Mouse (Mus musculus) A20 (cell line): ENCODE measurements around the gene Fam133b.
"Not testable (repeated sequence)": the region's sequence is repeated elsewhere in the genome, so short reads cannot be mapped to it uniquely, and the experiment has no call there.

Experiments used
- DNase-seq: peaks from one replicate; pipeline ENCODE4 v3.0.0-alpha.2; 2011; ENCODE audit warnings: low read depth, low spot score

Fam133b gene

DNA sequence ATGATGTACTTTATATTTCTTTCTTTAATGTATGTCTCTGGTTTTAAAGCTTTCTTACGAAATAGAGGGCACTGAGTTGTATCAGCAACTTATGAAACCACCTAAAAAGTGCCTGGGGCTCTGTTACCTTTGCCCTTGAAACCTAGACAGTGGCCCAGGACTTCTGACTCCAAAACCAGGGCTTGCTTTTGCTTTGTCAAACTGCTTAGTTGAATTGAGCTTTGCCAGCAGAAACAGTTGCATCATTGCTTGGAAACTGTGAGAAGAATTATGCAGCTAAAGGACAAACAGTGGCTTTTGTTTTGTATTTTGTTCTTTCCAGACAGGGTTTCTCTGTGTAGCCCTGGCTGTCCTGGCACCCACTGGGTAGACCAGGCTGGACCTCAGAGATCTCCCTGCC lies 56.7 kb downstream of the Fam133b start:
- no peak for DNase-seq

- DNase-seq, result no peak
These were observed 57.2 kb downstream of the Fam133b start for GRCm38 (mm10) chr5:3600790-3601189.

- DNase-seq, result no peak
These were observed 63.5 kb downstream of the Fam133b start for GRCm38 (mm10) chr5:3607114-3607513.

DNA sequence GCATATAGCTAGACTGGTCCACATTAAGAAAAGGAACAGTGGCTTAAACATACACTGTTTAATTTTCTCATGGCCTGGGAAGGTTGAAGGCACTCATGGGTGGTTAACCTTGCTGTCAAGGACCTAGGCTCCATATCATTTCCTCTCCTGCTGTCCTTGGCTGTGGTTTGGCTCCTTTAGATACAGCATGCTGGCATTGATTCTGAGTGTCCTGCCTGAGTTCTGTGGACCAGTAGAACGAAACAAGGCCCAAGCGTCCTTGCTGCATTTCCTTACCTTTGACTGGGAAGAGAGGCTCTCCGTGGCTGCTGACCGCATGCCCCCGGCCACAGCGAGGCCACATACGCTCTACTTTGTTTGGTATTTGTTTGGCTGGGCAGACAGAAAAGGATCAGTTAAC lies 65.6 kb downstream of the Fam133b start:
- no peak for DNase-seq

- DNase-seq, result not testable (repeated sequence)
These were observed 68.2 kb downstream of the Fam133b start for GRCm38 (mm10) chr5:3611835-3612234.
